Mouse (Mus musculus) frontal cortex, postnatal 25 days (tissue): ENCODE results near the gene Guca2a.
"Not testable (repeated sequence)": the region's sequence is repeated elsewhere in the genome, so short reads cannot be mapped to it uniquely, and the experiment has no call there.

Experiments
- DNase-seq, 2 experiments: peaks; one replicate each; pipeline ENCODE4 v3.0.0; 2022; ENCODE audit warnings: low spot score in 2 of 2

The Guca2a gene

GRCm38 (mm10) chr4:119637176-119637845 lies at the start of gene Guca2a:
TSS of gene Guca2a (plus strand) at chr4:119637704.
- no peak for DNase-seq

- no peak for DNase-seq
Observed at GRCm38 (mm10) chr4:119588037-119588436, 49.5 kb upstream of the Guca2a start.

DNA sequence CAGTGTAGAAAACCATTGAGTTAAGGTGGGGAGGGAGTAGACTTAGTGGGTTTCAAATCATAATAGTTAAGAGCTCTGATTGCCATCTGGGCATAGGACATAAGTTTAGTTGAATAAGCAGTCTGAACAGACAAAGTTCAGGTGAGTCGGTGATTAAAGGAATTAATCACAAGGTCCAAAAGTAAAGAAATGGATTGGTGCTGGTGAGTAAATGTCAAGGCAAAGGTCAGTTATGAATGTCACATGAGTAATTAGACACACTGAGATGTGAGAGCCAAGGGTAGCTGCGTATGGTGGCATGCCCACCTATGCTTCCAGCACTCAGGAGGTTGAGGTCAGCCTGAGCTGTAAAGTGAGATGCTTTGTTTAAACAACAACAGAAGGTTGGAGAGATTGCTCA lies 48.1 kb upstream of the Guca2a start:
- DNase-seq, result no peak

- DNase-seq, result no peak
Observed at GRCm38 (mm10) chr4:119590027-119590426, 47.5 kb upstream of the Guca2a start.

- no peak for DNase-seq
Observed at GRCm38 (mm10) chr4:119592479-119592878, 45.0 kb upstream of the Guca2a start.

DNA sequence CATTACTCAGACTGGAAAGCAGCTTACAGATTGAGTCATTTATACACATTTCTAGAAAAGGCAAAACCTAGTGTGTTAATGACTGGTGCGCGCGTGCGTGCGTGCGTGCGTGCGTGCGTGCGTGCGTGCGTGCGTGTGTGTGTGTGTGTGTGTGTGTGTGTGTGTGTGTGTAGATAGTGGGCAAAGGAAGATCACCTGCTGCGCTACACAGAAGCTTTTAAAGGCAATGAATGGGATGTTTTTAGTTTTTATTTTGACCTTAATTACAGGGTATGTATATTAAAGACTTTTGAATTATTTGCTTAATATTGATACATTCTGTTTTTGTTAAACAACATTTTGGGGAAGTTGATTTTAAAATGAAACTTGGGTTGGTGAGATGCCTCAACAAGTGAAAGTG lies 43.2 kb upstream of the Guca2a start:
- DNase-seq, result no peak

DNA sequence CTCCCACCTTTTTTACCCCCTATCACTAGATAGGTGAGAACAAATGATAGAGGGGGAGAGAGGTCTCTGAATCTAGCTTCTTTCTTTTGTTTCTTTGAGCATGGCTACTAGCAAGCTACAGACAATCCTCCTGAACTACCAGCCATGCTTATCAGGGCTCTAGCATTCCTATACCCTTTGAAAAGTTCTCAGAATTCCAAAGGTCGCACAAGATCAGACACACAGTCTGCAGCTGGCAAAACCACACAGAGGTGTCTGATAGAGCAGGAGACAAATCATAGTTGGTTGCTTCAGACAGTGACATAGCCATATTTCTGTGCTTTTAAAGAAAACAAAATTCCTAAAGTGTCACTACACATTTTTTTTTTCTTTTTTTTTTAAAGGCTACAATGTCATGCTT lies 37.9 kb upstream of the Guca2a start:
- no peak for DNase-seq

GRCm38 (mm10) chr4:119609488-119609887 lies 28.0 kb upstream of the Guca2a start:
- no peak for DNase-seq

DNA sequence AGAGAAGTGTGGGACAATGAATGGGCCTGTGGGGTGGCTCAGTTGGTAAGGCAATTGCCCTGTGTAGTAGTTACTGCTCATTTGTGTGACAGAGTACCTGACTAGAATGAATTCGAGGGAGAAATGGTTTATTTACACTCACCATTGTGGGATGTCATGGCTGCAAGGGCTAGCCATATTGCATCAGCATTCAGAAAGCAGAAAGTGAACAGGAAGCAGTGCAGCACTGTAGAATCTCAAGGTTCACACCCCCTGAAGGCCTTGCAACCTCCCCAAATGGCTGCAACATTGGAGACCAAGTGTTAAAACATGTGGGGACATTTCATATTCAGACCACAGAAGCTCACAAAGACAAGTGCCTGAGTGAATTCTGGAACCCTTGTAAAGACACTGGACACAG lies 23.4 kb upstream of the Guca2a start:
- no peak for DNase-seq

DNA sequence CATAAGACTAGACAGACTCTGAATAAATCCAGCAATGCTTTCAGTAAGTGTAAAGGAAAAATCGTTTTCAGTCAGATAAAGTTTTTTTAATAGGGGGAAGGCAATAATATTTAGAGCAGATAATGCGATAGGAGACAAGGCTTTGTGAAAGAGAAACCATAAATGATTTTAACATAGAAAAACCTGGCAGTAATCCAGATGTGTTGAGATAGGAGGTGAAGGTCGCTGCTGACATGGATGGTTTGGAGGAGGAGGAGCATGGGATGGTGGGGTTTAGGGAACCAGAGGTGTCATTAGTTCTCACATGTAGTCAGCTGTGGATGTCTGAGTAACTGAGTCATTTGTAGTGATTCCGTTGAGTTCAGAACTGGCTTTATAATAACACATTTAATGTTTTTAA lies 22.8 kb upstream of the Guca2a start:
- DNase-seq, result no peak

DNA sequence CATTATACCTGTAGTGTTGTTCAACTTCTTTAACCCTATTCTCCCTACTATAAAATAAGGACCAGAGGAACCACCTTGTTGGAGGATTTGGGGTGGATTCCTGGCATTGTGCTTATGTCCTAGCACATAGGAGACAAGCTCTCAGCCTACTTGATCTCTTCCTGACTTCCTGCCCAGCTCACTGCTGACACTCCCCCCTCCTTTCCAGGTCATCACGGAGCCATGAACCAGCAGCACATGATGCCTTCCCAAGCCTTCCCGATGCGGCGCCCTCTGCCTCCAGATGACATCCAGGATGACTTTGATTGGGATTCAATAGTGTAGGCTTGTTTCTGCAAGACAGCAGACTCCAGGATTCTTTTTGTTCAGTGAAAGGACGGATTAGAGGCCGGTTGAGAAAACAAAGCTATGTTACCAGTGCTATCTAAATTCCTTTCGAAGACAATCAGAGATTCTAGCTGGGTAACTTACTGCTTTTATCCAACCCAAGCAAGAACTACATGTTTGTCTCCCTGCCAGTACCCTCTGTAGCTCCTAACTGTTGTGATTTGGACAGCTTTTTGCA lies 11.3 kb upstream of the Guca2a start:
- DNase-seq, result no peak

- no peak for DNase-seq
Observed at GRCm38 (mm10) chr4:119626876-119627275, 10.6 kb upstream of the Guca2a start.

GRCm38 (mm10) chr4:119627317-119627716 lies 10.2 kb upstream of the Guca2a start:
- DNase-seq, result no peak

DNA sequence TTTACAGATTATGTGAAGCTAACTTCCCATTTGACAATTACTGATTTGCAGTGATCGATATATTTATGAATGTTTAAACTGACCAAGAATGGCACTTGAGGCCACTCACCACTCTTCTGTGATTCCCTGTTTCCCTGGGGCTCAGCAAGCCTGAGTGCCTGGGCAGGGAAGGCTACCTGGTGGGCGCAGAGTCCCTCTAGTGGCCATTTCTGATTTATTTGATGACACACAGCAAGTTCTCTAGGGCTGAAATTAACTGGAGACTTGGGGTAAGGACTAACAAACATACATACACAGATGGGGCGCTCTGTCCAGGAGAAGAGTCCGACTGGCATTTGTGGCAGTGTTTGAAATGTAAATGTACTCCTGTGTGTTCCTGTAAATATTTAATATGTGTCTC lies 9.1 kb upstream of the Guca2a start:
- DNase-seq, result not testable (repeated sequence)

DNA sequence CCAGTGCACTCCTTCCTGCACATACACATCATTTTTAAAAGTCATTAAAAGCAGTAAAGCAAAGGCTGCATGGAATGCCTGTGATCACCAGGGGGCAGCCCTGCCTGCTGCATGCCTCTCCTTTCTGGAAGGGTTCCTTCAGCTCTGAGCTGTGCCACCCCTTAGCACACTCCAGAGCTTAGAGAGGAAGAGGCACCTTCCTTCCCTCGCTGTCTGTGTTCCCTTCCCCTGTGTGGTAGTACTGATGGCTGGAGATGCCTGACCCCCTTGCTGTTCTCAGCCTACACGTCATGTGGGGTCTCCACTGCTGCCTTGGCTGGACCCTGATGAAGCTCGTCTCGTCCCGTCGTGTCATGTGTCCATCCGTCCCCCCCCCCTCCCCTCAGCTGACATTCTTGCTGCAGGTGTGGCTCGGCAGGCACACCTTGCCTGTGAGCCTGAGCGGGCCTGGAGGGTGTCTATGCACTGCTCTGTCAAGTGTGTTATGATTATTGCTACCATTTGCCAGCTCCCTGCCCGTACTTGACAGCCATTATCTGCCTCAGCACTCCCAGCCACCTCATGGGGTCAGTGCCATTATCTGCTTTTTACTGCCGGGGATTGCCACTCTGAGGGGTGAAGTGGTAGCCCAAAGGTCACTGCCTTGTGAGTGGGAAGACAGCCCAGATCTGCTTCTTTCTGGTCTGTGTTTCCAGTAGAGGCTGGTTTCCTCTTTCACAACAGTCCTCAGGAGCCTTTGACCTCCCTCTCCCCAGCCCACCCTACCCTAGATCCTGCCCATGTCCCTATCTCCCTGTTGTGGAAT lies 6.2 kb upstream of the Guca2a start:
- no peak for DNase-seq

- DNase-seq, result no peak
Observed at GRCm38 (mm10) chr4:119632721-119633120, 4.8 kb upstream of the Guca2a start.

GRCm38 (mm10) chr4:119633342-119633741 lies 4.2 kb upstream of the Guca2a start:
- no peak for DNase-seq

DNA sequence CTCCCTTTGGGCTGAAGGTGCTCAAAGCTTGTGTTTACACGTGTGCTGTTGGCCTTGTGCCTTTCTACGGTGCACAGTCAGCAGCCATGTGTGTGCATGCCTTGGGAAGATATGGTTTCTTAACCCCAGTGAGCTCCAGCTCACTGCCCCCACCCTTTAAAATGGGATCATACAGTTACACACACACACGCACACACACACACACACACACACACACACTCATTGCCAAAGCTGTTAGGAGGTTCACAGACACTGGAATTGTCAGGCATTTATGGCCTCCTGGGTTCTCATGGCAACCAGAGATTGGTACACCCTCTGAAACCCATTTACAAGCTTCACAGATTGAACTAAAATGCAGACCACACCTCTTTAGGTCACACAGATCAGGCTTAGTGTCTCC lies 3.6 kb upstream of the Guca2a start:
- no peak for DNase-seq

DNA sequence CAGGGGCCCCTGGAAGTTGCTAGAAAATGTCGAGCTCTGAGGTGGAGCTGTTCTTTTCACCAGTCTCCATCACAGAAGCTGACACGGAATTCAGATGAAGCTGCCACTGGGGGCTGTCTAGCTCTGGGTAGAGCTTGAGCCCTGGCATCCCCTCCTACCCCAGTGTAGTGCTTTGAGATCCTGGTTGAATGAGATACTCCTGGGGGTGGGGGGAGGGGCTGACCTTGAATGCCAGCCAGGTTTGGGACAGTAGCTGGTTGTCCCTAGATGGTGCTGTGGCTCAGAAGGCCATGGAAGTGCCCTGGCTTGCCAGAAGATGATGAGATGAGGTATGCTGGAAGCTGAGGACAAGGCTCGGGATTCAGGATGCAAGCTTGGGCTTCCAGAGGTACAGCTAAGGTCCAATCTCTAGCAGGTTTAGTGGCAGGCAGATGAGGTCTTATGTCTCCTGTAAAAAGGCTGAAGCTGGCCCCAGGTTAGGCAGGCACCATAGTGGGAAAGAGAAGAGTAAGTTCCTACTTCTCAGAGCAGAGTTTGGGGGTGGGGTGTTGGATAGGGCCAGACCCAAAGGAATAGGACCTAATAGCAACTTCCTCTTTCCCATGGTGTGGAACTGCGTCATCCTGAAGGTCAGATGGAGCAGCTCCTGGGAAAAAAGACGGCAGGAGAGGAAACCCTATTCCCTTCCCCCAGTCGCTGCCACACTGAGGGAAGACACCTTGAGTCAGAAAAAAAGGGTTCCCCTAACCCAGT lies 2.4 kb upstream of the Guca2a start:
- peak in 1 of 2 experiments; percentile 3 for DNase-seq

DNA sequence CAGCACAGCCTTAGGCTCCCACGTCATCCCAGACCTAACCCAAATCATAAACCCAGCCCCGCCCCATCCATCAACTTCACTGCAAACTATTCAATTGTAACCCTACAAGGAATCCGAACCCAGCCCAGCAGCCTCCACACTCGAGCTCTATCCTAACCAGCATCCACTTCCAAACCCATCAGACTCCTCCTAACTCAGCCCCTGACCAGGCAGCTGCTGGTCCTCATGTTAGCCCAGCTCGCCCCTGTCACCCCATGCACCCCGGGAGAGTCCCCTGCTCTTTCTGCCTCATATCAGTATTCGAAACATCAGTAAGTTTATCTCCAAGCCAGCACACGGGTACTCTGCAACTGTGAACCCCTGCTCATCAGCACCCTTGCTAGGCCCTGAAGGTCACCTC lies 1.8 kb upstream of the Guca2a start:
- DNase-seq, result no peak

DNA sequence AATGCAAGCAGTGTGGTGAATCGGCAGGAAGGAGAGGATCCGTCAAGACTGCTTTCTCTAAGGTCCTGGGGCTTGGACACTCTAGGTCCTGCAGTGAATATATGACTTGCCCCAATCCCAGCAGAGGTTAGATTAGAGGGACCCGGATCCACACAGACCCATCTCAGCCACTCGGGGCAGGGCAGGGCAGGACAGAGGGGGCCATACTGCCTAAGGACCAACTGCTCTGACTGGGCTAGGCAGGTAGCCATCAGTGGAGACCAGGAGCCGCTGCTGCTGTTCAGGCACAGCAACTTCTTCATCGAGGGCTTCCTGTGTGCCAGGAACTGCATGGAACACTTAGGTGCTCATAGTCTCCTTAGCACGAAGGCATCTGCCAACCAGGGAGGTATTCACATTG lies 773 bp upstream of the Guca2a start:
- no peak for DNase-seq

GRCm38 (mm10) chr4:119637946-119638345 lies 442 bp downstream of the Guca2a start:
- no peak for DNase-seq
